Mouse (Mus musculus) lung, postnatal 0 days (tissue): Measurements from ENCODE around the gene Polr1c.

ENCODE experiments used
- CTCF ChIP-seq: IDR thresholded peaks from 2 replicates; pipeline ENCODE4 v1.5.1; 2016; ENCODE audit warnings: antibody characterized with exemption, mild to moderate bottlenecking
- EP300 ChIP-seq: IDR thresholded peaks from 2 replicates; pipeline ENCODE4 v1.6.1; 2016; ENCODE audit warnings: antibody characterized with exemption, mild to moderate bottlenecking, control low read depth

GRCm38 (mm10) chr17:46265918-46266618 is 18.2 kb upstream of the Polr1c start:
- TF ChIP-seq CTCF (peak; percentile 93), EP300 (peak; percentile 54; the same call in 1 of the 2 replicates)
